Mouse (Mus musculus) liver, embryonic 14.5 days (tissue): Measurements from ENCODE around the gene Pdzd8.

Experiments used
- CTCF ChIP-seq: IDR thresholded peaks from 2 replicates; pipeline ENCODE4 v1.5.1; 2016; ENCODE audit warnings: antibody characterized with exemption, low read depth, control low read depth
- EP300 ChIP-seq: IDR thresholded peaks from 2 replicates; pipeline ENCODE4 v1.6.1; 2016; ENCODE audit warnings: antibody characterized with exemption, low read depth

DNA sequence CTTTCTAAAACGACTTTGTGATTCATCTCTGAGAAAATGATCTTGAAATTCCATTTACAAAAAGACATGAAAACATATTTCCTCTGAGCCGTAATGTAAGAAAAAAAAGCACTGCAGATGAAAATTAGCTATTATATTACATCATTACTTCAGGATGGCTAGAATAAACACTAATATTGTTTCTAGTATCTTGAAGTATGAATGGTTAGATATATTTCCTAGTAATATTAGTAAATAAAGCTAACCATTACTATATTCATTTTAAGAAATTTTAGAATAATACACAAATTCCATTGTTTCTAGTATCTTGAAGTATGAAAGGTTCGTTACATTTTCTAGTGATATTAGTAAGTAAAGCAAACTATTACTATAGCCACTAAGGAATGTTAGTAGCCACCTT lies 5.7 kb downstream of the Pdzd8 start:
- TF ChIP-seq CTCF: no peak
- no peak for TF ChIP-seq EP300
